In the genomic region with DNA sequence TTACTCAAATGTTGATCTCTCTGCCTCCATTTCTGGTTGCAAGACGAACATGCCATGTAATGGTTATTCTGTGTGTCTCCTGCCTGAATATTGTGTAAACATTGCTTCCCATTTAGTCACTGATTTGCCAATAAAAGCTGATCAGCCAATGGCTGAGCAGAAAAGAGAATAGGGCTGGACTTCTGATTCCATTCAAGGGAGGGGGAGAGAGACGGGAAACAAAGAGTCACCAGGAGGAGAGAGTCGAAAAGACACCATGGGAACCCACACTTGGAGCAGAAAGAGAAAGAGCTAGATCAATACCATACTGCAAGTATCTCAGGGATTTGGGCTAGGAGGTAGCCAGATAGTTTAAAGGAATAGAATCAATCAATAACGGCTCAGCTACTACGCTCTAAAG, we compare ENCODE assay signal across 3 mouse cellular contexts. TPM values are rescaled to one million over a fixed set of nuclear protein-coding genes. Genes with fewer than 3 reads are reported as not detected.
"Had no signal": no experiment of that assay in that cellular context is flagged by ENCODE, and none has a peak within 500 bp of the region (broad histone marks: within the 10 kb centered on the region; RNA-seq: fewer than 3 reads in every experiment).

No protein-coding gene starts in this region.

RNA-seq across cellular contexts. Expression of a gene that starts 3.0 kb away (rescaled TPM):
- polyA plus RNA-seq: liver, adult 2 months; liver, embryonic 13.5 days; liver, embryonic 16.5 days had no signal
